Mouse (Mus musculus) hindbrain, embryonic 15.5 days (tissue): ENCODE results near the gene Rasl10a. TPM values are rescaled to one million over a fixed set of nuclear protein-coding genes. Genes with fewer than 3 reads are reported as not detected.

Source experiments
- ATAC-seq: fragments of 200-750 bp; cut with Nextera tagmentation; 2 replicates; pipeline ENCODE4 v1.8.0; 2017; ENCODE audit warnings: low read depth, moderate number of reproducible peaks, moderate TSS enrichment; ENCODE audit not compliant: low FRiP score
- H3K27ac ChIP-seq: fragments of 300-500 bp; sonication (generic); replicated peaks from 2 replicates; pipeline ENCODE4 v1.5.1; 2015; ENCODE audit warnings: mild to moderate bottlenecking, inconsistent platforms
- H3K27me3 ChIP-seq: fragments of 300-500 bp; sonication (generic); 2 replicates; pipeline ENCODE4 v1.6.1; 2015; ENCODE audit warnings: control low read depth, inconsistent platforms
- H3K36me3 ChIP-seq: fragments of 300-500 bp; sonication (generic); 2 replicates; pipeline ENCODE4 v1.6.1; 2015; ENCODE audit warnings: control low read depth, inconsistent platforms
- H3K4me1 ChIP-seq: fragments of 300-500 bp; sonication (generic); replicated peaks from 2 replicates; pipeline ENCODE4 v1.6.1; 2015; ENCODE audit warnings: control low read depth, inconsistent platforms
- H3K4me2 ChIP-seq: fragments of 300-500 bp; sonication (generic); 2 replicates; pipeline ENCODE4 v1.6.1; 2015; ENCODE audit warnings: moderate library complexity, mild to moderate bottlenecking, inconsistent platforms
- H3K4me3 ChIP-seq: fragments of 300-500 bp; sonication (generic); 2 replicates; pipeline ENCODE4 v1.5.1; 2015; ENCODE audit warnings: mild to moderate bottlenecking, inconsistent platforms
- H3K9ac ChIP-seq: fragments of 300-500 bp; sonication (generic); 2 replicates; pipeline ENCODE4 v1.6.1; 2015; ENCODE audit warnings: inconsistent platforms
- H3K9me3 ChIP-seq: fragments of 300-500 bp; sonication (generic); 2 replicates; pipeline ENCODE4 v1.6.1; 2016; ENCODE audit warnings: control low read depth, inconsistent platforms
- WGBS: fragments of 180-500 bp; shearing (Covaris S2); methylation state at CpG from one replicate; pipeline ENCODE4 v1.1.7; 2015; 5-methylcytosine and 5-hydroxymethylcytosine counted together
- polyA plus RNA-seq: library from polyadenylated mRNA; unstranded; fragments of >200 nt; fragmentation: Nextera tagmentation; extraction: Ambion mirVana; gene quantifications from 2 replicates; pipeline ENCODE4 v1.2.1, GENCODE M21; 2015

Rasl10a gene
- polyA plus RNA-seq, result 1.1 and 1.6 TPM in 2 replicates

DNA sequence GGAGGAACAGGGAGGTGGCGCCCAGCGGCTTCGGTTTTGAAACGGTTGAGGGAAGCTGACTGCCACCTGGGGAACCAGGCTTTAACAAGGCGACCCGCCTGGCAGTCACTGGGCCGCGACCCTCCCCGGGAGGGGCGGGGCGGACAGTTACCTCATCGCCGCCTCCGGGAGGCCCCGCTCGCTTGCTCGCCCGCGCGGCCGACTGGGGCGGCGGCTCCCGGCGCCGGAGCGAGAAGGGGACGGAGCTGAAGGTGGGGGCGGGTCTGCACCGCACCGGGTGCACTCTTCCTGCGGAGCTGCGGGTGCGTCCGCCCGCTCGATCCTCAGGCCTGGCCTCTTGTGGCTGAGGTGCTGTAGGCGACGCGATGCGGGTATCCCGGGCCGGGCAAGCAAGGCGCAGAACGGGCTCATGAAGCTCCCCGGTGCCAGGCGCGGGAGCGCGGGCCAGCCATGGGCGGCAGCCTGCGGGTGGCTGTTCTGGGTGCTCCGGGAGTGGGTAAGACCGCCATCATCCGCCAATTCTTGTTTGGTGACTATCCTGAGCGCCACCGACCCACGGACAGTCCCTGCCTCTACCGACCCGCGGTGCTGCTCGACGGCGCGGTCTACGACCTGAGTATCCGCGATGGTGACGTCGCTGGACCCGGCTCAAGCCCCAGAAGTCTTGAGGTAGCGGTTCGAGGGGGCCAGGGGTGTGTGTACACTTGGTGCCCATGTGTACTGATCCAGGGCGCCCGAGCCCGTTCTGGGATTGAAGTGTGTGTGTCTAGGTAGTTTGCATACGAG, at the start of gene Rasl10a:
Rasl10a (plus strand) TSS at position 273 of the 786 bp plus-strand sequence.
- peak within 1 kb of the TSS; percentile 41 for H3K9ac ChIP-seq
- H3K4me3 ChIP-seq, result peak within 1 kb of the TSS; percentile 40
- H3K4me1 ChIP-seq, result peaks cover 44% of the 10 kb centered on the region
- peak within 1 kb of the TSS; percentile 85 for H3K4me2 ChIP-seq
- H3K36me3 ChIP-seq, result no peaks in the 10 kb centered on the region; the same call in 1 of the 2 replicates
- no peaks in the 10 kb centered on the region for H3K9me3 ChIP-seq
- peaks cover 64% of the 10 kb centered on the region for H3K27me3 ChIP-seq
- no peak within 1 kb of the TSS for H3K27ac ChIP-seq
- WGBS, result 2% methylated on average over 77 of the region's 77 CpGs
- ATAC-seq, result 0 out of 2 replicates have a peak, but pooled peaks have one; percentile 1

- Histone ChIP-seq H3K36me3 (peaks cover 19% of the 10 kb centered on the region), H3K4me2 (no peak overlapping the region), H3K27ac (no peak overlapping the region), H3K4me3 (no peak overlapping the region), H3K9ac (no peak overlapping the region), H3K9me3 (no peaks in the 10 kb centered on the region), H3K4me1 (no peaks in the 10 kb centered on the region), H3K27me3 (no peaks in the 10 kb centered on the region)
- 88% methylated on average over 3 of the region's 3 CpGs for WGBS
- no peak for ATAC-seq
Observed at GRCm38 (mm10) chr11:5008867-5009266, 49.1 kb upstream of the Rasl10a start.

- no peak overlapping the region for H3K27ac ChIP-seq
- H3K9me3 ChIP-seq, result no peaks in the 10 kb centered on the region
- no peak overlapping the region for H3K4me3 ChIP-seq
- peaks cover 25% of the 10 kb centered on the region for H3K36me3 ChIP-seq
- no peaks in the 10 kb centered on the region for H3K4me1 ChIP-seq
- no peak for ATAC-seq
- 85% methylated on average over 3 of the region's 3 CpGs for WGBS
- no peak overlapping the region for H3K9ac ChIP-seq
- no peak overlapping the region for H3K4me2 ChIP-seq
- H3K27me3 ChIP-seq, result no peaks in the 10 kb centered on the region
Observed at GRCm38 (mm10) chr11:5009354-5010074, 48.4 kb upstream of the Rasl10a start.

- no peaks in the 10 kb centered on the region for H3K9me3 ChIP-seq
- no peaks in the 10 kb centered on the region for H3K27me3 ChIP-seq
- H3K27ac ChIP-seq, result no peak overlapping the region
- no peak overlapping the region for H3K4me2 ChIP-seq
- ATAC-seq, result no peak
- 90% methylated on average over 1 of the region's 1 CpGs for WGBS
- H3K4me3 ChIP-seq, result no peak overlapping the region
- peaks cover 31% of the 10 kb centered on the region for H3K36me3 ChIP-seq
- H3K4me1 ChIP-seq, result no peaks in the 10 kb centered on the region
- no peak overlapping the region for H3K9ac ChIP-seq
Observed at GRCm38 (mm10) chr11:5010205-5010604, 47.7 kb upstream of the Rasl10a start.

DNA sequence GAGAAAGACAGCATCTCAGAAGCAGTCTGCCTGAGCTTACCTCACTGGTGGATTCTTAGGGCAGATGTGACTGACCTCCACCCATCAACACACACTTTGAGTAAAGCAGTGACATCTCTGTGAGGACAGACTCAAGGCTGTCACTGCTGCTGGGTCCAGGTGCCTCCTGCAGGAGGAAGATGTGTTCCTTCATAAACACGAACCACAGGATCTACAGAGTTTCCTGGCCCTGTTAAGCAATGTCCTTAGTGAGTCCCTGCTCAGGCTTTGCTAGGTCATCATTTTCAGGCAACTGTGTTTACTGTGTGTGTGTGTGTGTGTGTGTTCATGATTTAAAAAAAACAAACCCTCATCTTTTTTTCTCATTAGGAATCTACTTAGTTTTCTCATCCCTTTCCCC, 46.4 kb upstream of the Rasl10a start:
- H3K36me3 ChIP-seq, result peaks cover 40% of the 10 kb centered on the region
- no peak for ATAC-seq
- no peak overlapping the region for H3K9ac ChIP-seq
- 82% methylated on average over 1 of the region's 1 CpGs for WGBS
- H3K4me1 ChIP-seq, result no peaks in the 10 kb centered on the region
- H3K4me3 ChIP-seq, result no peak overlapping the region
- H3K9me3 ChIP-seq, result no peaks in the 10 kb centered on the region
- no peak overlapping the region for H3K27ac ChIP-seq
- no peaks in the 10 kb centered on the region for H3K27me3 ChIP-seq
- H3K4me2 ChIP-seq, result no peak overlapping the region

DNA sequence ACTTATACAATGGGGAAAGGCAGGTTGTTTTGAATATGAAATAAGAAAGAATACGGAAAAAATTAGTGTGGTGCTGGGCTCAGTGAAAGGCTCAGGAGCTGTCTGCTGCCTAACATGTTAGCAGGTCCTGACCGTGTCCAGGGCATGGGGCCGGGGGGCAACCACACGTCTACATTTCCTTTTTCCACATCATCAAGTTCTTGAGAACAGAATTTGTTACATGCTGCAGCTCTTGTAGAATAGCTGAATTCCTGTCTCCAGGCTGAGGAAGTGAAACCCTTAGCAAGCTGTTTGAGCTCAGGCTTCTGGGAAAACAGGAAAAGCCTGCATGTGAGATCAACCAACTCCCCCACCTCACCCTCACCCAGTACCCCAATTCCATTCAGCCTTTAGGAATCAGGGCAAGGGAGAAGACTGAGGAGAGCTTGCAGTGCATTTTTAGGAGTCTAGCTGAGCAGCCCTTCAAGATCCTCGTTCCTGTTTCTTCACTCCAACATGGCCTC, 45.7 kb upstream of the Rasl10a start:
- Histone ChIP-seq H3K36me3 (peaks cover 48% of the 10 kb centered on the region), H3K4me1 (no peaks in the 10 kb centered on the region)
- WGBS, result 83% methylated on average over 5 of the region's 5 CpGs

DNA sequence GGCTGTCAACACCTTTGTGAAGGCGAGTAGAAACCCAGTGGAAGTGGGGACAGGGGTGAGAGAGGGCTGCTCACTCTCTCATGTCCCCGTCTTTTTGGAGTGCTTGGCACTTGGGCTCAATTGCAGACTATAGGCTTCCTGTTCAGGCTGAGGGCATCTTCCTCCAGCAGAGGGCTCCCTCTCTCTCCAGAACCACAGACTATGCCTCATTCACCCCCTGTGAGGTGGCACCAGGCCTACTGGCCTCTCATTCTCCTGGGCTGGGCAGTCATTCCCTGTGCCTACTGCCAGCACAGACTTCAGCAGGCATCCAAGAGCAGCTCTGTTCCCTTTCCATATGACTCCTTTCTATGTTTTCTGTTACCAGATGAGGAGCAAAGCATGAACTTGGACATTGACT, 42.2 kb upstream of the Rasl10a start:
- no peaks in the 10 kb centered on the region for H3K9me3 ChIP-seq
- no peaks in the 10 kb centered on the region for H3K27me3 ChIP-seq
- ATAC-seq, result peak; percentile 54; the same call in 1 of the 2 replicates
- H3K4me3 ChIP-seq, result no peak overlapping the region
- H3K4me2 ChIP-seq, result no peak overlapping the region
- H3K27ac ChIP-seq, result no peak overlapping the region
- no peak overlapping the region for H3K9ac ChIP-seq
- H3K36me3 ChIP-seq, result peaks cover 76% of the 10 kb centered on the region
- H3K4me1 ChIP-seq, result no peaks in the 10 kb centered on the region
- WGBS, result 69% methylated on average over 2 of the region's 2 CpGs

More for the DNA sequence above, 45.7 kb upstream of the Rasl10a start:
- Histone ChIP-seq H3K9me3 (no peaks in the 10 kb centered on the region), H3K4me3 (no peak overlapping the region), H3K27me3 (no peaks in the 10 kb centered on the region), H3K27ac (no peak overlapping the region), H3K9ac (no peak overlapping the region), H3K4me2 (no peak overlapping the region)
- ATAC-seq, result no peak

DNA sequence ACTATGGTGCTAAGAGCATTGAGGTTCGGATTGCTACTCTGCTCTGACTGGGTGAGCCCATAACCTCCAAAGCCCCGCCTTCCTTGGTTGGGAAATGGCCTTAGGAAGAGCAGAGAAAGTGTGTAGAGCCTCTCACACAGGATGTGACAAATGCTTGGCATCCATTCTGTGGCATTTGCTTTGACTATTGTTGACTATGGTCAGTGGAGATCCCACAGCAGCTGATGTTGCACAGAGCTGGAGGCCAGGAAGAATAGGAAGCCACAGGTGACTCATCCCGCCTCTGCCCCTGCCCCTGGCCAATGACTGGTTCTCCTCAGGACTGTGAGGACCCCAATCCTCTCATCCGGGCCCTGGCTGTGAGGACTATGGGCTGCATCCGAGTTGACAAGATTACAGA, 41.6 kb upstream of the Rasl10a start:
- H3K9ac ChIP-seq, result no peak overlapping the region
- H3K4me1 ChIP-seq, result no peaks in the 10 kb centered on the region
- 96% methylated on average over 5 of the region's 5 CpGs for WGBS
- H3K4me3 ChIP-seq, result no peak overlapping the region
- no peak overlapping the region for H3K27ac ChIP-seq
- no peak for ATAC-seq
- H3K9me3 ChIP-seq, result no peaks in the 10 kb centered on the region
- H3K4me2 ChIP-seq, result no peak overlapping the region
- no peaks in the 10 kb centered on the region for H3K27me3 ChIP-seq
- peaks cover 76% of the 10 kb centered on the region for H3K36me3 ChIP-seq

- H3K27ac ChIP-seq, result no peak overlapping the region
- peaks cover 73% of the 10 kb centered on the region for H3K36me3 ChIP-seq
- H3K4me3 ChIP-seq, result no peak overlapping the region
- no peak overlapping the region for H3K9ac ChIP-seq
- no peak overlapping the region for H3K4me2 ChIP-seq
- H3K9me3 ChIP-seq, result no peaks in the 10 kb centered on the region
- H3K4me1 ChIP-seq, result no peaks in the 10 kb centered on the region
- no peak for ATAC-seq
- no peaks in the 10 kb centered on the region for H3K27me3 ChIP-seq
- WGBS, result 71% methylated on average over 6 of the region's 6 CpGs
Observed at GRCm38 (mm10) chr11:5017506-5017905, 40.4 kb upstream of the Rasl10a start.

- H3K36me3 ChIP-seq, result peaks cover 72% of the 10 kb centered on the region
- H3K27ac ChIP-seq, result no peak overlapping the region
- WGBS, result 100% methylated on average over 1 of the region's 1 CpGs
- no peaks in the 10 kb centered on the region for H3K9me3 ChIP-seq
- H3K9ac ChIP-seq, result no peak overlapping the region
- no peak for ATAC-seq
- no peaks in the 10 kb centered on the region for H3K27me3 ChIP-seq
- H3K4me1 ChIP-seq, result no peaks in the 10 kb centered on the region
- H3K4me2 ChIP-seq, result no peak overlapping the region
- no peak overlapping the region for H3K4me3 ChIP-seq
Observed at GRCm38 (mm10) chr11:5025108-5025507, 32.8 kb upstream of the Rasl10a start.

DNA sequence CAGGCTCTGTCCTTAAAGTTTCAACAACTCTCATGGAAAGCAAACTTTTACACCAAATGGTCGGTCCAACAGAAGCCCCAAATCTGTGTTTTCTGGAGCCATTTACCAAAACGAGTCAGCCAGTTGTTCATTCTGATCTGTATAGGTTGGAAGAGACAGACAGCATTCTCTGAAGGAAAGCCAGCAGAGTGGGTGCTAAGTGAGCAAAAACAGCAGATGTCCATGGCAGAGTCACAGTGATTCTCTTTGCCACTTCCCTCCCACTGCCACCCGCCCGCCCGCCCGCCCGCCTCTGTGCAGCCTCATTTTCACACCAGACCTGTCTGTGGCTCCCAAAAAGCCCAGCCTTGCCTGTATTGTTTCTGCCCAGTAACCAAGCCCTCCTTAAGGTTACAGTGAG, 29.7 kb upstream of the Rasl10a start:
- no peak overlapping the region for H3K4me2 ChIP-seq
- H3K9ac ChIP-seq, result no peak overlapping the region
- 90% methylated on average over 7 of the region's 7 CpGs for WGBS
- H3K27me3 ChIP-seq, result no peaks in the 10 kb centered on the region
- peaks cover 90% of the 10 kb centered on the region for H3K36me3 ChIP-seq
- H3K27ac ChIP-seq, result no peak overlapping the region
- no peak for ATAC-seq
- no peak overlapping the region for H3K4me3 ChIP-seq
- no peaks in the 10 kb centered on the region for H3K4me1 ChIP-seq
- no peaks in the 10 kb centered on the region for H3K9me3 ChIP-seq

DNA sequence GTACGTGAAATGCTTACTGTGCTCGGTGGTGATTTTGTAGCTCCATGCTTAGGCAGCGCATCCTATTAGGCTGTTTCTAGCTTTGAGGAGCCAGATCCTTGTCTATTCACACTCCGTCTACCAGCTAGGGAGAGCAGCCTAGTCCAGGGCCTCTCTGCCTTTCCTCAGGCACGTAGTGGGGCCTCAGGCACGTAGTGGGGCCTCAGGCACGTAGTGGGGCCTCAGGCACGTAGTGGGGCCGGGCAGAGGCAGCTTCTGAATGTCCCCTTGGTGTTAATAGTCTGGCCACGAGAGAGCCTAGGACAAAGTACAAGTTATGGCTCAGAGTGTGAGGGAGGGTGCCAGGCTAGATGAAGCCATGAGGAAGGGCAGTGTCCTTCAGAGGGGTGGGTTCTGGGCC, 25.2 kb upstream of the Rasl10a start:
- no peaks in the 10 kb centered on the region for H3K9me3 ChIP-seq
- H3K27me3 ChIP-seq, result no peaks in the 10 kb centered on the region
- H3K4me2 ChIP-seq, result no peak overlapping the region
- H3K9ac ChIP-seq, result no peak overlapping the region
- no peaks in the 10 kb centered on the region for H3K4me1 ChIP-seq
- peaks cover 88% of the 10 kb centered on the region for H3K36me3 ChIP-seq
- 97% methylated on average over 10 of the region's 10 CpGs for WGBS
- ATAC-seq, result no peak
- H3K27ac ChIP-seq, result no peak overlapping the region
- H3K4me3 ChIP-seq, result no peak overlapping the region
